Mouse (Mus musculus) liver, adult 2 months (tissue): ENCODE results near the gene 1700024G13Rik.

Experiments used
- CTCF ChIP-seq: fragments of 200-500 bp; IDR thresholded peaks from 2 replicates; pipeline ENCODE4 v1.5.1; 2011; ENCODE audit warnings: low read depth, low read length, control low read depth
- POLR2A ChIP-seq: fragments of 200-500 bp; IDR thresholded peaks from 2 replicates; pipeline ENCODE4 v1.6.1; 2011; ENCODE audit warnings: low read length, control low read depth; ENCODE audit not compliant: insufficient read depth; ENCODE audit errors: extremely low read depth

- no peak for TF ChIP-seq CTCF
- no peak for TF ChIP-seq POLR2A
These were observed 44.0 kb downstream of the 1700024G13Rik start for GRCm38 (mm10) chr14:32344176-32344575.
